Mouse (Mus musculus) cerebellum, adult 9-10 months (tissue): ENCODE data around the gene Usp45.
"Not testable (repeated sequence)": the region's sequence is repeated elsewhere in the genome, so short reads cannot be mapped to it uniquely, and the experiment has no call there.

Source experiments
- DNase-seq: peaks from one replicate; pipeline ENCODE4 v3.0.0; 2022

Usp45 gene

GRCm38 (mm10) chr4:21766863-21767304 lies at the start of gene Usp45, which contains the start of gene Tstd3:
TSS of gene Usp45 (plus strand) at chr4:21767156.
TSS of gene Tstd3 (minus strand) at chr4:21767212.
- DNase-seq = peak; percentile 92

GRCm38 (mm10) chr4:21722752-21723334 lies 44.1 kb upstream of the Usp45 start:
- no peak for DNase-seq

DNA sequence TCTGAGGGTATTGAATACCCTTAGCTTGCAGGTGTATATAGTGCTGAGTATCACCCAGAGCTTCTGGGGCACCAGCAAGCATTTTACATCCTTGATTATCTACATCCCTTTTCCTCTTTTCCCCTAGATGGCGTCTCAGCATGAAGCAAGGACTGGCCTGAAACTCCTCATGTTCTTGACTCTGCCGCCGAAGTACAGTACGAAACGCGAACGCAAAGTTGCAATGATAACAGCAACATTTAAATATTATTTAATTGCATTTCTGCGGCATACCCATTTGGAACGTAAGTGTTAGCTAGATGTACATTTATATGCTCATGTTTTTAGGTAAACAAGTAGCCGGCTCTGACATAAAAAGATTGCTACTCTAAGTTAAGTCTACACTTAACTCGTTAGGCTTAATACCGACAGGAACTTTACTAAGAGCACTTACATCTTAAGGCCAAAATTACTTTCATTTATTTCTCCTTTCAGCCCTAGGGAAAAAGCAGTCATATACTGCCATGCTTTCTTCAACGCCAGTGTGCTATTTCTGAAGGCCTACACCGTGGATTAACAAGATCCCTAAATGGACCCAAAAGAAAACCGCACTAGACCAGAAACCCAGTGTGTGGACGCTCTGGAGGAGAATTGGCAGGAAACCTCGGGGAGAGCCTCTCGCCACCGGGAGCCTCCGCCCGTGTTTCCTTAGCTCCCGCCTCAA lies 39.9 kb upstream of the Usp45 start:
- peak; percentile 77 for DNase-seq

DNA sequence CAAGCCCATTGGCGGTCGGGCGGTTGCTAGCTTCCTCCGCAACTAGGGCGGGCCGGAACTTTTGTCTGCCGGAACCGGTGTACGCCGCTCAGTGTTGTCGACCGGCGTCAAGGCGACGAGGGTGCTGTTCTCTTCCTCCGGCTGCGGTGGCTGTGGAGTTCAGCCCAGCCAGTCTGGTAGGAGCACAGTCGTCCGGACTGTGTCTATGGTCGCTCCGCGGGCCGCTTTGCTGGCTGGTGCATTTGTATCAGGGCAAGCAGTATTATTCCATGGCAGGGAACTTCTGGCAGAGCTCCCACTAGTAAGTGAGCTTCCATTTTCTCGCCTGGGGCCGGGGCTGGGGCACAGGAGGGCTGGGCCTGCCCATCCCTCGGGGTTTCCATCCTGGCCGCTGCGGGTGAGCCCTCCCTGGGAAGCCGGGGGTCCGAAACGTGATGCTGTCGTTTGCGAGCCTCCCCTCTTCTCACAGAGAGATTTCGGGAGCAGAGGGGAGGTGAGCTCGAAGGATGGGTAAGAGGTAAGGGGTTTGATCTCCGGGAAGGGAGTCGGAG lies 39.3 kb upstream of the Usp45 start, which contains the start of gene Ccnc:
Gene Ccnc (plus strand): TSS at position 87 of the 551 bp plus-strand sequence.
- peak; percentile 90 for DNase-seq

DNA sequence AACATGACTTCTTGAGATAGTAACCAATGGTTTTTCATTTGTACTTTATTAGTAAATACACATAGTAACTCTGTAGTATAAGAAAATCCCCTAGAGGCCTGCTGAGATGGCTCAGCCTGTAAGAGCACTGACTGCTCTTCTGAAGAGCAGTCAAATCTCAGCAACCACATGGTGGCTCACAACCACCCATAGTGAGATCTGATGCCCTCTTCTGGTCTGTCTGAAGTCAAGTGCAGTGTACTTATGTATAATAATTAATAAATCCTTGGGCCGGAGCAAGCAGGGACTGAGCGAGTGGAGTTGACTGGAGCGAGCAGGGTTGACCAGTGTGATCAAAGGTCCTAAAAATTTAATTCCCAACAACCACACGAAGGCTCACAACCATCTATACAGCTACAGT lies 27.8 kb upstream of the Usp45 start:
- no peak for DNase-seq

- DNase-seq = not testable (repeated sequence)
Measured at GRCm38 (mm10) chr4:21744142-21744541, 22.8 kb upstream of the Usp45 start.

DNA sequence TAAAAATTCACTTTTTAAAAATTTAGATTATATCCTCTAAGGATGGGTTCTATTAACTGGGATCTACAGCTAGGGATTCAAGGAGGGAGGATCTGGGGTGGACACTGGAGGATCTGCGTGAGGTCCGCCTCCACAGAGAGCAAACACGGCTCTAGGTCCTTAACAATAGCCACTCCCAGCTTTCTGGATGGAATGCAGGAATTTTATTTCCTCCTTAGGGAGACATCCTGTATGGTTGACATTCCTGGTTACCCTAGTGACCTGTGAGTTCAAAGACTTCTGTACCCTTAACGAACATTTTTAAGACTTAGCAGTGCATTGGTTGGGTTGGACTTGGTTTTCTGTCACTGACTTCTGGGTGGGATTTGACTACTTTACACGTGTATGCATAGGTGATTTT lies 21.2 kb upstream of the Usp45 start:
- DNase-seq = no peak

DNA sequence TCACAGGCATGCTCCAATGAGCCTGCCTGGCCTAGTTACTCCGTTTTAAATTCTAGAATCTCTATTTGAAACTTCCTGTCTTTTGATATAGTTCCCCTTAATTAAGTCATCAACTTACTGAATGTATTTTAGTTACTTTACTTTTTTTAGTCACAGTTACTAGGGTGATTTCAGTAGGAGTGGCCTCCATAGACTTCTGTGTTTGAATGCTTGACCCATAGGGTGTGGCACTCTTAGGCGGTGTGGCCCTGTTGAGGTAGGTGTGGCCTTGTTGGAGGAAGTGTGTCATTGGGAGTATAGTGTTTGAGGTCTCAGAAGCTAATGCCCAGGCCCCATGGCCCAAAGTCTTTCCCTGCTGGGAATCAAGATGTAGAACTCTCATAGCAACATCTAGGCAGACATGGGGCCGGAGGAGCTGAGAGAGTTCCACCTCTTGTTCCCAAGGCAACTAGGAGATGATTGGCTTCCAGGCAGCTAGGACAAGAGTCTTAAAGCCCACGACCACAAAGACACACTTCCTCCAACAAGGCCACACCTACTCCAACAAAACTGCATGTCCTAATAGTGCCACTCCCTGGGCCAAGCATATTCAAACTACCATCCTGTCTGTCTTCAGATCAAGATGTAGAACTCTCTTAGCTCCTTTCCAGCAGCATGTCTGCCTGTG lies 11.7 kb upstream of the Usp45 start:
- DNase-seq = no peak

GRCm38 (mm10) chr4:21758860-21759259 lies 8.1 kb upstream of the Usp45 start:
- DNase-seq = no peak

DNA sequence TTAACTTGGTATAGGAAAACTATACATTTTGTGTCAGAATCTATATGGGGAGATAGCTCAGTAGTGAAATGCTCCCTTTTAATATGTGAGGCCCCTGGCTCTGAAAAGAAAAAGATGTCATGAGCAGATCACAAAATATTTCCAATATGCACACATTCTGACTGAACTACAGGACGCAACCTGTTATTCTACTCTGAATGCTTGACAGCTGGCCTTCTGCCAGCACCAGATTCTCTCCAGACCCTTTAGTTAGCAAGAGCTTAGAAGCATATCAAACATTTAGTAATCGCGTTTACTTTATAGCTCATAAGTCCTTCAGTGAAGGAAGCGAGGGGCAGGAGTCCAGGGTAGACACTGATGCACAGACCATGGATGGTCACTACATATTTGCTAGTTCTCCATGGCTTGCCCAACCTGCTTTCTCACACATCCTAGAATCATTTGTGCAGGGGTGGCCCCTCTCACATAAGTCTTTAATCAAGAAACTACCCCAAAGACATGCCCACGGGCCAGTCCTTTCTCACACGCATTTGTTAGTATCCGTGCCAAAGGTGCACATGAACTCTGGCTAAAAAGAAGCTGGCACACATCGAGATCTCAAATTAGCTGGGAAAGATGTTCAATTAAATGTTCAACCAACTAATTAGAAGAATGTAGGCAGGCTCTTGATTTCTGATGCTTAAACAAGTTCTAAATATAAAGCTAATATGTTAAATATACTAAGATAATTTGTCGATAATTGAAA lies 5.4 kb upstream of the Usp45 start:
- DNase-seq = no peak

DNA sequence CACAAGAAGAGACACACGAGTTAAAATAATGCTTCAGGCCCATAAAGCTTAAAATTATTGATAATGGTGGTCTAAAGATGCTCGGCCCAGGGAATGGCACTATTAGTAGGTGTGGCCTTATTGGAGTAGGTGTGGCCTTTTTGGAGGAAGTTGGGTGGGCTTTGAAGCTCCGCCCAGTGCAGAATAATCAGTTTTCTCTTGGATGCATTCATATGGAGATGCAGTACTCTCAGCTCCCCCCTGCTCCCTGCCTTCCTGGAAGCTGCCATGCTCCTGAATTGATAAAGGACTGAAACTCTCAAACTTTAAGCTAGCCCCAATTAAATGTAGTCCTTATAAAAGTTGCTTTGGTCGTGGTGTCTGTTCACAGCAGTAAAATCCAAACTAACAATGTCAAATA lies 3.1 kb upstream of the Usp45 start:
- DNase-seq = no peak

- peak; percentile 21 for DNase-seq
Measured at GRCm38 (mm10) chr4:21766171-21766862, 639 bp upstream of the Usp45 start.

GRCm38 (mm10) chr4:21771064-21771463 lies 4.1 kb downstream of the Usp45 start:
- no peak for DNase-seq

- no peak for DNase-seq
Measured at GRCm38 (mm10) chr4:21772306-21772705, 5.3 kb downstream of the Usp45 start.

- DNase-seq = peak; percentile 92
Measured at GRCm38 (mm10) chr4:21776091-21776945, 9.4 kb downstream of the Usp45 start.

- DNase-seq = no peak
Measured at GRCm38 (mm10) chr4:21776946-21777265, 9.9 kb downstream of the Usp45 start.

GRCm38 (mm10) chr4:21780816-21781726 lies 14.1 kb downstream of the Usp45 start:
- no peak for DNase-seq

GRCm38 (mm10) chr4:21786268-21786667 lies 19.3 kb downstream of the Usp45 start:
- DNase-seq = no peak

GRCm38 (mm10) chr4:21788903-21789302 lies 21.9 kb downstream of the Usp45 start:
- no peak for DNase-seq

GRCm38 (mm10) chr4:21789836-21790235 lies 22.9 kb downstream of the Usp45 start:
- no peak for DNase-seq
